Mouse (Mus musculus) midbrain, embryonic 14.5 days (tissue): ENCODE measurements around the gene Lin52. TPM values are rescaled to one million over a fixed set of nuclear protein-coding genes. Genes with fewer than 3 reads are reported as not detected.
A peak's percentile ranks its signal among the peaks of the same experiment; 100 is the strongest.

Experiments used
- ATAC-seq: fragments of 200-750 bp; cut with Nextera tagmentation; 2 replicates; pipeline ENCODE4 v1.8.0; 2017; ENCODE audit warnings: moderate number of reproducible peaks, moderate library complexity; ENCODE audit not compliant: low FRiP score, low TSS enrichment
- DNase-seq: peaks from one replicate; pipeline ENCODE4 v3.0.0-alpha.2; 2015
- H3K27ac ChIP-seq: fragments of 300-500 bp; sonication (generic); replicated peaks from 2 replicates; pipeline ENCODE4 v1.5.1; 2014; ENCODE audit warnings: mild to moderate bottlenecking, low read depth, low read length, moderate library complexity
- H3K27me3 ChIP-seq: fragments of 300-500 bp; sonication (generic); 2 replicates; pipeline ENCODE4 v1.6.1; 2014; ENCODE audit warnings: low read length, control low read depth, mixed read lengths; ENCODE audit not compliant: control insufficient read depth, insufficient read depth
- H3K36me3 ChIP-seq: fragments of 300-500 bp; sonication (generic); 2 replicates; pipeline ENCODE4 v1.6.1; 2014; ENCODE audit warnings: low read length, control low read depth; ENCODE audit not compliant: control insufficient read depth, insufficient read depth
- H3K4me1 ChIP-seq: fragments of 300-500 bp; sonication (generic); 2 replicates; pipeline ENCODE4 v1.6.1; 2014; ENCODE audit warnings: mild to moderate bottlenecking, antibody characterized with exemption, low read length, control low read depth; ENCODE audit not compliant: control insufficient read depth, insufficient read depth
- H3K4me2 ChIP-seq: fragments of 300-500 bp; sonication (generic); 2 replicates; pipeline ENCODE4 v1.6.1; 2014; ENCODE audit warnings: mild to moderate bottlenecking, low read length, moderate library complexity
- H3K4me3 ChIP-seq: fragments of 300-500 bp; sonication (generic); replicated peaks from 2 replicates; pipeline ENCODE4 v1.5.1; 2014; ENCODE audit warnings: low read depth, low read length
- H3K9ac ChIP-seq: fragments of 300-500 bp; sonication (generic); replicated peaks from 2 replicates; pipeline ENCODE4 v1.6.1; 2014; ENCODE audit warnings: mild to moderate bottlenecking, low read length, moderate library complexity
- H3K9me3 ChIP-seq: fragments of 300-500 bp; sonication (generic); 2 replicates; pipeline ENCODE4 v1.6.1; 2016; ENCODE audit warnings: low read length, control low read depth, mixed read lengths; ENCODE audit not compliant: control insufficient read depth
- WGBS: fragments of 180-500 bp; shearing (Covaris S2); extraction: QIAGEN DNeasy Blood & Tissue Kit; methylation state at CpG from one replicate; pipeline ENCODE4 v1.1.7; 2014; 5-methylcytosine and 5-hydroxymethylcytosine counted together
- polyA plus RNA-seq: library from polyadenylated mRNA; unstranded; fragments of >200 nt; fragmentation: Nextera tagmentation; extraction: Ambion mirVana; gene quantifications from 2 replicates; pipeline ENCODE4 v1.2.1, GENCODE M21; 2014

Lin52 gene
- polyA plus RNA-seq, 1 experiment from 2014 or later = 41.5 TPM

GRCm38 (mm10) chr12:84417605-84417922, 33.7 kb upstream of the Lin52 start:
- ATAC-seq = no peak
- 35% methylated on average over 18 of the region's 18 CpGs for WGBS
- no peaks in the 10 kb centered on the region for H3K9me3 ChIP-seq

GRCm38 (mm10) chr12:84423990-84424389, 27.2 kb upstream of the Lin52 start:
- ATAC-seq (no peak), DNase-seq (no peak)
- no peak overlapping the region for H3K4me3 ChIP-seq
- no peak overlapping the region for H3K9ac ChIP-seq
- no peaks in the 10 kb centered on the region for H3K36me3 ChIP-seq
- H3K9me3 ChIP-seq = no peaks in the 10 kb centered on the region
- no peak overlapping the region for H3K4me2 ChIP-seq
- H3K27ac ChIP-seq = no peak overlapping the region
- 72% methylated on average over 3 of the region's 3 CpGs for WGBS
- H3K27me3 ChIP-seq = no peaks in the 10 kb centered on the region
- no peaks in the 10 kb centered on the region for H3K4me1 ChIP-seq

More at GRCm38 (mm10) chr12:84417605-84417922, 33.7 kb upstream of the Lin52 start:
- Histone ChIP-seq H3K27me3 (no peaks in the 10 kb centered on the region), H3K27ac (peak overlapping the region; percentile 81), H3K4me2 (peak overlapping the region; percentile 72), H3K4me1 (no peaks in the 10 kb centered on the region), H3K4me3 (peak overlapping the region; percentile 57), H3K36me3 (no peaks in the 10 kb centered on the region), H3K9ac (peak overlapping the region; percentile 65)
- no peak for DNase-seq

DNA sequence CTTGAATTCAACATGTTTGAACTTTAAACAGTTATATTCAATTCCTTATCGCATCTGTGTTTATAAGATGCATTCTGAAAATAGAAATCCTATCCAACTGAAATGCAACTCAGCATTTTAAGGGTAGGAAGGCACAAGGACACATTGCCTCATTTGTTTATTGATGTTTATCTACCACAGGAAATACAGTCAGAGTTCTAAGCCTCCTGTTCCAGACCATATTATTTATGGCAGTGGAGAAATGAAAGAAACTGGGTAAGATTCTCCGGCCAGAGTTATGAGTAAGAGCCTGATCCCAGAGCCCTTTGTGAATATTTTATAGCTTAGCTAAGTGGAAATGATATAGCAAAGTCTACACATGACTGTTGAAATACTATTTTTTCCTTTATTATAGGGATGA, 21.4 kb upstream of the Lin52 start:
- Histone ChIP-seq H3K4me1 (no peaks in the 10 kb centered on the region), H3K9me3 (no peaks in the 10 kb centered on the region)

DNA sequence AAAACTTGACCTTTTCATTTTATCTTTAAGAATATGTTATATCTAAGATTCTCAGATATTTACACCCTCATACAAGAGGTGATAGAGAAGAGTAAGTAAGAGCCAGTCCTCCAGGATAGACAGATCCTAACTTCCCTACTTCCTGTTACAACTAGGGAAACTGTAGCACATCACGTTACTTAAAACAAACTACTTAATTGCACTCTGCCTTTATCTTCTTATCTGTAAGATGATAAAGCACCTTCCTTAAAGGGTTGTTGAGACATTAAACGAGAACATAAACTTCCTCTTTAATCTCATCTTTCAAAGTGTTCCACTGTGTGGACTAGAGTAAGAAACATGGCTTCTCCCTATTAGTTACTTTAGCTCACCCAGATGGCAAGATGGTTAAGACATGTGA, 12.5 kb upstream of the Lin52 start:
- WGBS = 88% methylated on average over 2 of the region's 2 CpGs
- Histone ChIP-seq H3K9ac (no peak overlapping the region), H3K36me3 (0 out of 2 replicates have a peak, but pooled peaks cover 10% of the 10 kb centered on the region)

More for the DNA sequence above, 21.4 kb upstream of the Lin52 start:
- no peak for ATAC-seq
- no peak overlapping the region for H3K27ac ChIP-seq
- 96% methylated on average over 2 of the region's 2 CpGs for WGBS
- H3K9ac ChIP-seq = no peak overlapping the region
- H3K36me3 ChIP-seq = peaks cover 14% of the 10 kb centered on the region; the same call in 1 of the 2 replicates
- no peak overlapping the region for H3K4me3 ChIP-seq
- H3K4me2 ChIP-seq = no peak overlapping the region
- no peaks in the 10 kb centered on the region for H3K27me3 ChIP-seq
- no peak for DNase-seq

GRCm38 (mm10) chr12:84442526-84442925, 8.7 kb upstream of the Lin52 start:
- Histone ChIP-seq H3K9ac (no peak overlapping the region), H3K9me3 (no peaks in the 10 kb centered on the region), H3K36me3 (0 out of 2 replicates have a peak, but pooled peaks cover 7% of the 10 kb centered on the region), H3K4me3 (no peak overlapping the region), H3K27ac (no peak overlapping the region), H3K27me3 (no peaks in the 10 kb centered on the region), H3K4me2 (no peak overlapping the region), H3K4me1 (no peaks in the 10 kb centered on the region)
- 77% methylated on average over 4 of the region's 4 CpGs for WGBS
- ATAC-seq = no peak
- no peak for DNase-seq

More for the DNA sequence above, 12.5 kb upstream of the Lin52 start:
- Histone ChIP-seq H3K4me2 (no peak overlapping the region), H3K9me3 (no peaks in the 10 kb centered on the region), H3K27me3 (no peaks in the 10 kb centered on the region), H3K4me1 (no peaks in the 10 kb centered on the region), H3K27ac (no peak overlapping the region), H3K4me3 (no peak overlapping the region)
- DNase-seq = no peak
- ATAC-seq = no peak

DNA sequence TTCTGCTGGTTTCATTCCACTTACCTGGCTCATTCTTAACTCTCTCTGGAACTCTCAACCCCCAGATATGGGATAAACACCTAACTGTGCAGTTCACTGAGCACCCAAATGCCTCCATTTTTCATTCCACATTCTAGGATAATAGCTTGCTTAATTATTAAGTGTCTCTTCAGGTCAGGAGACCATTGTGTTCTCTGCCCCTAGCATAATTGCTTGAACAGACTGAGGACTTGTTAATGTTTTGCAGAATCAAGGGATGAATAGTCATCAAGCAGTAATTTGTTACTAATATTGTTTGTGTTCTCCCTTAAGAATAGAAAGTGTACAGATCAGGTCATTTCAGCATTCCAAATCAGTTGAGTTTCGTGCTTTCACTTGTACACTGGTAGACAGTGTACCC, 3.8 kb upstream of the Lin52 start:
- Histone ChIP-seq H3K27me3 (no peaks in the 10 kb centered on the region), H3K4me2 (no peak overlapping the region), H3K27ac (no peak overlapping the region), H3K4me1 (peaks cover 5% of the 10 kb centered on the region; the same call in 1 of the 2 replicates), H3K9me3 (no peaks in the 10 kb centered on the region), H3K36me3 (no peaks in the 10 kb centered on the region), H3K4me3 (no peak overlapping the region), H3K9ac (no peak overlapping the region)
- DNase-seq (no peak), ATAC-seq (no peak)
- WGBS = 81% methylated on average over 1 of the region's 1 CpGs

GRCm38 (mm10) chr12:84448181-84448580, 3.0 kb upstream of the Lin52 start:
- Histone ChIP-seq H3K27me3 (no peaks in the 10 kb centered on the region), H3K4me3 (no peak overlapping the region), H3K27ac (no peak overlapping the region), H3K36me3 (no peaks in the 10 kb centered on the region), H3K9me3 (no peaks in the 10 kb centered on the region), H3K4me1 (peaks cover 5% of the 10 kb centered on the region; the same call in 1 of the 2 replicates), H3K9ac (no peak overlapping the region), H3K4me2 (no peak overlapping the region)
- WGBS = 86% methylated on average over 6 of the region's 6 CpGs
- no peak for ATAC-seq
- no peak for DNase-seq

DNA sequence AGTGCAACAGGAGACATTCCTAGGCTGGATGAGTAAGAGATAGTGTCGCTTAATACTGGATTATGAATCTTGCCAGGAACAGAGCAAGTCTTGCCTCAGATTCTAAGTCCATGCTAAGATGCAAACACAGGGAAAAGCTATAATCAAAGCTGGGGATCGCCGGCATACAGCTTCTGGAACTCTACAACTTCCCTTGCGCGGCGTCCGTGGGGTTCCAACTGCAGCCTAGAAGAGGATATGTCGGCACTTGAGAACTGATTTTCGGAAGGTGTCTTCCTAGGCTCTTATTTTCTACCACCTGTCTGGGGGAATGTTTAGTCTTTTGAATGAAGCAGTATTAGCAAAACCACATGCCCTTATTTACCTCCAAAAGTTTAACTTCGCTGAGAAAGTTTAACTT, 1.3 kb upstream of the Lin52 start:
- H3K9me3 ChIP-seq = no peaks in the 10 kb centered on the region
- no peak for ATAC-seq

DNA sequence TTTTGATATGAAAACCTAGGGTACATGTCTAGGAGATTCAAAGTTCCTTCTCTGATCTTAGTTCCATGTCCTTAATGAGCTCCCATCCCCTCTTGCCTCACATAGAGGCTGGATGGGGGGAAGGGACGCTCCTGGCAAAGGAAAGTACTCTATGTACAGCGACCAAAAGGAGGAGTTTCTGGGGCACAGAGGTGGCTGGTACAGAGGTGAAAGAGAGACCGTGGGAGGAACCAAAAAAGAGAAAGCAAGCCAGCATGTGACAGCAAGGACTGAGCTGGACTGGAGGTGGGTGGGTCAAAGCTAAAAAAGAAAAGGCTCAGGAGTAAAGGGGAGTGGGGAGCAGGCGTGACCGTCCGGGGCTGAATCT, 888 bp upstream of the Lin52 start:
- Histone ChIP-seq H3K27me3 (no peaks in the 10 kb centered on the region), H3K9me3 (no peaks in the 10 kb centered on the region), H3K4me2 (peak overlapping the region; percentile 85), H3K27ac (peak overlapping the region; percentile 66), H3K4me1 (peaks cover 5% of the 10 kb centered on the region; the same call in 1 of the 2 replicates), H3K36me3 (no peaks in the 10 kb centered on the region), H3K9ac (peak overlapping the region; percentile 60), H3K4me3 (peak overlapping the region; percentile 61)
- 1% methylated on average over 6 of the region's 6 CpGs for WGBS
- ATAC-seq (no peak), DNase-seq (no peak)

More for the DNA sequence above, 1.3 kb upstream of the Lin52 start:
- DNase-seq = no peak
- no peaks in the 10 kb centered on the region for H3K36me3 ChIP-seq
- WGBS = 48% methylated on average over 10 of the region's 10 CpGs
- peaks cover 5% of the 10 kb centered on the region; the same call in 1 of the 2 replicates for H3K4me1 ChIP-seq
- H3K4me3 ChIP-seq = peak overlapping the region; percentile 61; the same call in 1 of the 2 replicates
- no peak overlapping the region for H3K27ac ChIP-seq
- H3K4me2 ChIP-seq = peak overlapping the region; percentile 85
- H3K27me3 ChIP-seq = no peaks in the 10 kb centered on the region
- no peak overlapping the region for H3K9ac ChIP-seq
